Mouse (Mus musculus) myocyte (in vitro differentiated cells): Measurements from ENCODE around the gene Esf1. TPM values are rescaled to one million over a fixed set of nuclear protein-coding genes. Genes with fewer than 3 reads are reported as not detected.
A peak's percentile ranks its signal among the peaks of the same experiment; 100 is the strongest.
"Not testable (repeated sequence)": the region's sequence is repeated elsewhere in the genome, so short reads cannot be mapped to it uniquely, and the experiment has no call there.

Experiments
- H3K27me3 ChIP-seq: one replicate; pipeline ENCODE4 v1.6.1; 2011; ENCODE audit not compliant: control insufficient read depth, insufficient read depth, insufficient read length
- H3K36me3 ChIP-seq: one replicate; pipeline ENCODE4 v1.6.1; 2011; ENCODE audit not compliant: control insufficient read depth, insufficient read depth
- H3K4me2 ChIP-seq: one replicate; pipeline ENCODE4 v1.6.1; 2011; ENCODE audit warnings: low read depth, control low read depth
- H3K4me3 ChIP-seq: one replicate; pipeline ENCODE4 v1.5.1; 2011; ENCODE audit warnings: mild to moderate bottlenecking, control low read depth, moderate library complexity
- H3K79me2 ChIP-seq: one replicate; pipeline ENCODE4 v1.6.1; 2011; ENCODE audit not compliant: control insufficient read depth, insufficient read depth
- H3ac ChIP-seq: one replicate; pipeline ENCODE4 v1.6.1; 2011; ENCODE audit not compliant: control insufficient read depth, insufficient read length
- CEBPB ChIP-seq: IDR thresholded peaks from 2 replicates; pipeline ENCODE4 v1.6.1; 2011; ENCODE audit warnings: mild to moderate bottlenecking, moderate library complexity; ENCODE audit not compliant: poor library complexity, insufficient read depth, severe bottlenecking
- E2F4 ChIP-seq: IDR thresholded peaks from one replicate; pipeline ENCODE4 v1.6.1; 2011; ENCODE audit warnings: mild to moderate bottlenecking, control low read depth, moderate library complexity; ENCODE audit not compliant: insufficient read depth
- MAX ChIP-seq: IDR thresholded peaks from one replicate; pipeline ENCODE4 v1.6.1; 2011; ENCODE audit warnings: low read depth, mild to moderate bottlenecking, control low read depth
- MYOD1 ChIP-seq, 3 experiments: IDR thresholded peaks; one replicate each; pipeline ENCODE4 v1.6.1; 2011; ENCODE audit warnings: control low read depth in 2 of 3, low read depth in 2 of 3, mild to moderate bottlenecking in 2 of 3, moderate library complexity in 1 of 3; ENCODE audit not compliant: insufficient read length in 2 of 3, control insufficient read depth in 1 of 3
- MYOG ChIP-seq, 3 experiments: IDR thresholded peaks; one replicate each; pipeline ENCODE4 v1.6.1; 2011; ENCODE audit warnings: control low read depth in 2 of 3, low read depth in 2 of 3, mild to moderate bottlenecking in 2 of 3; ENCODE audit not compliant: insufficient read length in 2 of 3, control insufficient read depth in 1 of 3, insufficient read depth in 1 of 3
- POLR2A ChIP-seq: IDR thresholded peaks from one replicate; pipeline ENCODE4 v1.6.1; 2011; ENCODE audit warnings: low read depth, mild to moderate bottlenecking, control low read depth, moderate library complexity; ENCODE audit not compliant: insufficient read length
- POLR2AphosphoS2 ChIP-seq: IDR thresholded peaks from one replicate; pipeline ENCODE4 v1.6.1; 2011; ENCODE audit warnings: low read depth, control low read depth; ENCODE audit not compliant: insufficient read length
- REST ChIP-seq: IDR thresholded peaks from one replicate; pipeline ENCODE4 v1.6.1; 2011; ENCODE audit warnings: mild to moderate bottlenecking, control low read depth, moderate library complexity; ENCODE audit not compliant: insufficient read depth, insufficient read length
- SRF ChIP-seq: IDR thresholded peaks from one replicate; pipeline ENCODE4 v1.6.1; 2011; ENCODE audit warnings: low read depth; ENCODE audit not compliant: control insufficient read depth, insufficient read length
- TCF12 ChIP-seq: IDR thresholded peaks from one replicate; pipeline ENCODE4 v1.6.1; 2011; ENCODE audit warnings: mild to moderate bottlenecking, control low read depth; ENCODE audit not compliant: poor library complexity, insufficient read depth, severe bottlenecking
- TCF3 ChIP-seq: IDR thresholded peaks from one replicate; pipeline ENCODE4 v1.6.1; 2011; ENCODE audit warnings: low read depth, control low read depth; ENCODE audit not compliant: insufficient read length
- USF1 ChIP-seq: IDR thresholded peaks from one replicate; pipeline ENCODE4 v1.6.1; 2011; ENCODE audit warnings: low read depth, mild to moderate bottlenecking, control low read depth, moderate library complexity
- polyA plus RNA-seq: library from polyadenylated mRNA; unstranded; fragments of >200 nt; fragmentation: generic; extraction: Trizol; gene quantifications from one replicate; pipeline ENCODE4 v1.2.1, GENCODE M21; 2012; ENCODE audit warnings: missing spikeins

Esf1 gene
- polyA plus RNA-seq, 1 experiment, result 5.7 TPM

- no peak overlapping the region for H3ac ChIP-seq
- no peaks in the 10 kb centered on the region for H3K27me3 ChIP-seq
- no peak overlapping the region for H3K4me2 ChIP-seq
- TF ChIP-seq CEBPB, result no peak
- no peak for TF ChIP-seq POLR2A
- no peak for TF ChIP-seq REST
- peak in 1 of 3 experiments; percentile 24 for TF ChIP-seq MYOD1 (IDR thresholded peaks at IDR 0.05; ENCODE audit: control insufficient read depth in 1 of 3, insufficient read length in 2 of 3, low read depth in 2 of 3)
- TF ChIP-seq MYOG (IDR thresholded peaks at IDR 0.05; ENCODE audit: control insufficient read depth in 1 of 3, insufficient read depth in 1 of 3, insufficient read length in 2 of 3, low read depth in 2 of 3), result peak in 1 of 3 experiments; percentile 47
- TF ChIP-seq TCF3, result no peak
- no peak for TF ChIP-seq POLR2AphosphoS2
- TF ChIP-seq USF1, result no peak
- no peak for TF ChIP-seq SRF
- no peak for TF ChIP-seq E2F4
- H3K36me3 ChIP-seq, result peaks cover 21% of the 10 kb centered on the region
- no peaks in the 10 kb centered on the region for H3K79me2 ChIP-seq
- no peak overlapping the region for H3K4me3 ChIP-seq
Observed at GRCm38 (mm10) chr2:140202573-140202972, 32.2 kb upstream of the Esf1 start.

DNA sequence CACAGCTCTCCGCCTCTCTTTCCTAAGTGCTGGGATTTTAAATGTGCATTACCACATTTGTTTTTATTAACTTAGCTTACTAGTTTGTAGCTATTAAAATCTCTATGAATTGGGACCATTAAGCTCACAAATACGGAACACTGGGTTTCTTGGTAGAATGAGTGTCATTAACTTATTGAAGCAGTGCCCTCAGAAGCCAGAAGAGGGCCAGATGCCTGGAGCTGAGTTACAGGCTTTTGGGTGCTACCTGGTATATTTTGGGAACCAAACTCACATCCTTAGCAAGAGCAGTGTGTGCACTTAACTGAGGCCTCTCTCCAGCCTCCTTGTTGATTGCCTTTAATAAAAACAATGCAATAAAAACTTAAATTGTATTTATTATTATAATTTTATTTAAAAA lies 30.3 kb upstream of the Esf1 start:
- Histone ChIP-seq H3K36me3 (peaks cover 17% of the 10 kb centered on the region), H3K4me2 (no peak overlapping the region), H3K79me2 (no peaks in the 10 kb centered on the region), H3ac (no peak overlapping the region), H3K4me3 (no peak overlapping the region), H3K27me3 (no peaks in the 10 kb centered on the region)
- TF ChIP-seq MYOD1 (IDR thresholded peaks at IDR 0.05; ENCODE audit: control insufficient read depth in 1 of 3, insufficient read length in 2 of 3, low read depth in 2 of 3) (no peak), MAX (no peak), CEBPB (no peak), POLR2AphosphoS2 (no peak), E2F4 (no peak), TCF12 (no peak), POLR2A (no peak), MYOG (IDR thresholded peaks at IDR 0.05; ENCODE audit: control insufficient read depth in 1 of 3, insufficient read depth in 1 of 3, insufficient read length in 2 of 3, low read depth in 2 of 3) (no peak), SRF (no peak), USF1 (no peak), REST (no peak), TCF3 (no peak)

DNA sequence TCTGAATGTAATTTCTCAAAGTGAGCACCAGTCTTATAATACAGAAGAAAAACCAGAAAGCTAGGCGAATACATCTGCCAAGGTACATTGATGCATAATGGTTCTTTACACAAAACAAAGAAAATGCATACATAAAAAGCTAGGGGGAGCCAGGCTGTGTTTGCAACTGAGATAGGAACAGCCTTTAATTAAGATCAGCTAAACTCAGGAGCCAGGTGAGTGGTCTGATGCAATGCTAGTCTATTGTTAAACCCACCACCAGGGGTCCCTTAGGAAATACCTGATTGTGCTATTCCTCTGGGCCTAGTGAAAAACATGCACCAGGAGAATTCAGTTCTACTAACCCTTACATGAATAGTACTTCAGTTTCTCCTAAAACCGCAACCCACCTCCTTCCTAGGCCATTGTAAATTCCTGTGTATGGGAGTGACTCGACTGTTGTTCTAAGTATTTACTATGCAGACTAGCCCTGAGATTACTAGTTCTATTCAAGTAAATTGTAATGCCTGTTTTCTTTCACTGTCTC lies 15.4 kb upstream of the Esf1 start:
- H3K4me3 ChIP-seq, H3K4me2 ChIP-seq, H3ac ChIP-seq, H3K27me3 ChIP-seq, H3K79me2 ChIP-seq: not testable (repeated sequence)
- peaks cover 18% of the 10 kb centered on the region for H3K36me3 ChIP-seq

DNA sequence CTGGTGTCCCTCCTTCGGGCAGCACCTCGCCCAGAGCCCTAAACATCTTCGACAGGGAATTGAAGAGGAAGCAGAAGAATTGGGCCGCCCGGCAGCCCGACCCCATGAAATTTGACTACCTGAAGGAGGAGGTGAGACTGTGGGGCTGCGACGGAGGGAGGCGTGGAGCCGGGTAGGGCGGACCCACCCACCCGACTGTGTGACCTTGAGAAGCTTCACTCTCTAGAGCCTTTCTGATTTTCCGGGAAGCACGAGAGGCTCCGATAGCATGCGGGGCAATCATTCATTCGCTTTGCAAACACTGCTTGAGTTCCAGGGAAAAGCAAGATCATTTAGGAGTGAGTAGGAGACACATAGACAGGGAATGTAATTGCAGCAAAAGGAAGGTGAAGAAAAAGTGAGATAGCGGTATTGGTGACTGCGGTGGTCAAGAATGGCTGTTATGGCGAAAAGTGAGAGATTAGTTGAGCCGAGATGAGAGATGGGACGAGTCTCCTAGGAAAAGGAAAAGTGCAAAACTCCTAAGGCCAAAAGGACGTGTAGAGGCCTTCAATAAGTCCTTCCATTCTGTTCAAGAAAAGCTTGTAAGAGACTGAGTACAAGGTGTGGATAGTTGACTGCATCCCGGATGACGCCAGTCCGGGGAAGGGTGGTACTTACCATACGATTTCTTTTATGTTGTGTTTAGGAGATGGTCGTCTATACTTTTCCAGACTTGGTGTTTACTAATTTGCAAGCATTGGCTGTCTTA lies 614 bp upstream of the Esf1 start:
- H3K27me3 ChIP-seq, result no peaks in the 10 kb centered on the region
- H3ac ChIP-seq, result peak overlapping the region; percentile 51
- peaks cover 50% of the 10 kb centered on the region for H3K79me2 ChIP-seq
- TF ChIP-seq MAX (no peak), POLR2AphosphoS2 (no peak), CEBPB (no peak), SRF (no peak), REST (no peak), TCF3 (no peak), POLR2A (no peak), MYOG (IDR thresholded peaks at IDR 0.05; ENCODE audit: control insufficient read depth in 1 of 3, insufficient read depth in 1 of 3, insufficient read length in 2 of 3, low read depth in 2 of 3) (no peak), MYOD1 (IDR thresholded peaks at IDR 0.05; ENCODE audit: control insufficient read depth in 1 of 3, insufficient read length in 2 of 3, low read depth in 2 of 3) (no peak), USF1 (no peak), E2F4 (no peak), TCF12 (no peak)
- H3K4me2 ChIP-seq, result peak overlapping the region; percentile 81
- H3K4me3 ChIP-seq, result peak overlapping the region; percentile 86
- H3K36me3 ChIP-seq, result peaks cover 21% of the 10 kb centered on the region

DNA sequence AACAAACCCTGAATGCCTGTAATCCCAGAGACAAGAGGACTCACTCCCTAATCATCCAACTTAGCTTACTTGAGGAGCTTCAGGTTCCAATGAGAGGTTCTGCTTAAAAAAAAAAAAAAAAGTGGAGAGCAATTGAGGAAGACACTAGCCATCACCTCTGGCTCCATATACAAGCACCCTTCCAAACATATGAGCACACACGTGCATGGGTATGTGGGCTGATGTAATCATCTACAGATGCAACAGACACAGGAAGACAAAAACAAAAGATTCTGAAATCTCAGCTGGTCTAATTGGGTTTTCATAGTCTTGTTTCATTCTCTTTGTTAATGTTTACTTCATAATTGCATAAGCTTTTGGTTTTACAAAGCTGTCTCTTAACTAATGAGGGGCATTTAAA lies 1.3 kb downstream of the Esf1 start:
- H3K79me2 ChIP-seq, result peaks cover 64% of the 10 kb centered on the region
- H3ac ChIP-seq, result peak overlapping the region; percentile 51
- H3K4me3 ChIP-seq, result peak overlapping the region; percentile 86
- TF ChIP-seq POLR2AphosphoS2, result no peak
- TF ChIP-seq TCF12, result no peak
- TF ChIP-seq SRF, result no peak
- TF ChIP-seq USF1, result no peak
- TF ChIP-seq MAX, result no peak
- no peak for TF ChIP-seq REST
- TF ChIP-seq E2F4, result no peak
- no peak for TF ChIP-seq CEBPB
- no peak for TF ChIP-seq POLR2A
- TF ChIP-seq MYOD1 (IDR thresholded peaks at IDR 0.05; ENCODE audit: control insufficient read depth in 1 of 3, insufficient read length in 2 of 3, low read depth in 2 of 3), result no peak
- no peak for TF ChIP-seq MYOG (IDR thresholded peaks at IDR 0.05; ENCODE audit: control insufficient read depth in 1 of 3, insufficient read depth in 1 of 3, insufficient read length in 2 of 3, low read depth in 2 of 3)
- TF ChIP-seq TCF3, result no peak
- H3K36me3 ChIP-seq, result peaks cover 39% of the 10 kb centered on the region
- H3K27me3 ChIP-seq, result no peaks in the 10 kb centered on the region
- H3K4me2 ChIP-seq, result peak overlapping the region; percentile 83
